Mouse (Mus musculus) hindbrain, postnatal 0 days (tissue): Measurements from ENCODE around the gene Dab1. TPM values are rescaled to one million over a fixed set of nuclear protein-coding genes. Genes with fewer than 3 reads are reported as not detected.

Experiments used
- ATAC-seq: fragments of 200-750 bp; cut with Nextera tagmentation; 2 replicates; pipeline ENCODE4 v1.8.0; 2017; ENCODE audit warnings: mild to moderate bottlenecking, moderate TSS enrichment, moderate library complexity
- DNase-seq: peaks from one replicate; pipeline ENCODE4 v3.0.0-alpha.2; 2015; ENCODE audit warnings: low spot score
- H3K27ac ChIP-seq: fragments of 300-500 bp; sonication (generic); 2 replicates; pipeline ENCODE4 v1.5.1; 2014; ENCODE audit warnings: mild to moderate bottlenecking
- H3K27me3 ChIP-seq: fragments of 300-500 bp; sonication (generic); 2 replicates; pipeline ENCODE4 v1.6.1; 2014; ENCODE audit warnings: low read length, mixed read lengths; ENCODE audit not compliant: insufficient read depth
- H3K36me3 ChIP-seq: fragments of 300-500 bp; sonication (generic); 2 replicates; pipeline ENCODE4 v1.6.1; 2014; ENCODE audit warnings: low read length, mixed read lengths; ENCODE audit not compliant: insufficient read depth
- H3K4me1 ChIP-seq: fragments of 300-500 bp; sonication (generic); 2 replicates; pipeline ENCODE4 v1.6.1; 2014; ENCODE audit warnings: antibody characterized with exemption, low read length, mixed read lengths; ENCODE audit not compliant: insufficient read depth
- H3K4me2 ChIP-seq: fragments of 300-500 bp; sonication (generic); 2 replicates; pipeline ENCODE4 v1.6.1; 2014; ENCODE audit warnings: low read depth, mild to moderate bottlenecking, low read length, moderate library complexity, mixed read lengths
- H3K4me3 ChIP-seq: fragments of 300-500 bp; sonication (generic); 2 replicates; pipeline ENCODE4 v1.5.1; 2014; ENCODE audit warnings: low read length
- H3K9ac ChIP-seq: fragments of 300-500 bp; sonication (generic); replicated peaks from 2 replicates; pipeline ENCODE4 v1.6.1; 2014; ENCODE audit warnings: mild to moderate bottlenecking, low read length, moderate library complexity, mixed read lengths
- H3K9me3 ChIP-seq: fragments of 300-500 bp; sonication (generic); 2 replicates; pipeline ENCODE4 v1.6.1; 2016; ENCODE audit warnings: low read length, mixed read lengths
- CTCF ChIP-seq: IDR thresholded peaks from 2 replicates; pipeline ENCODE4 v1.5.1; 2016; ENCODE audit warnings: antibody characterized with exemption, control low read depth, low read depth
- WGBS: fragments of 180-500 bp; shearing (Covaris S2); extraction: QIAGEN DNeasy Blood & Tissue Kit; methylation state at CpG from one replicate; pipeline ENCODE4 v1.1.7; 2014; 5-methylcytosine and 5-hydroxymethylcytosine counted together
- polyA plus RNA-seq: library from polyadenylated mRNA; unstranded; fragments of >200 nt; fragmentation: Nextera tagmentation; extraction: Ambion mirVana; gene quantifications from 2 replicates; pipeline ENCODE4 v1.2.1, GENCODE M21; 2015
- total RNA-seq: library from RNA; depleted of rRNA; stranded (reverse); fragments of >200 nt; gene quantifications from 2 replicates; pipeline ENCODE4 v1.2.3, GENCODE M21; 2014

The Dab1 gene
- total and polyA plus RNA-seq, 2 experiments from 2014 or later = 38.2 to 76.2 TPM

GRCm38 (mm10) chr4:104366491-104366890 lies 747.3 kb downstream of the Dab1 start:
- no peaks in the 10 kb centered on the region for H3K36me3 ChIP-seq
- peak overlapping the region; percentile 76 for H3K4me3 ChIP-seq
- H3K9me3 ChIP-seq = no peaks in the 10 kb centered on the region
- TF ChIP-seq CTCF = no peak
- 11% methylated on average over 8 of the region's 8 CpGs for WGBS
- no peaks in the 10 kb centered on the region for H3K4me1 ChIP-seq
- ATAC-seq (no peak), DNase-seq (peak; percentile 16)
- H3K9ac ChIP-seq = peak overlapping the region; percentile 76; the same call in 1 of the 2 replicates
- peak overlapping the region; percentile 91 for H3K4me2 ChIP-seq
- 0 out of 2 replicates have a peak, but pooled peaks cover 8% of the 10 kb centered on the region for H3K27me3 ChIP-seq
- H3K27ac ChIP-seq = peak overlapping the region; percentile 87; the same call in 1 of the 2 replicates

- peak; percentile 43 for TF ChIP-seq CTCF
- peak; percentile 91 for DNase-seq
- Histone ChIP-seq H3K4me1 (no peaks in the 10 kb centered on the region), H3K4me3 (peak overlapping the region; percentile 76), H3K9ac (peak overlapping the region; percentile 76), H3K4me2 (peak overlapping the region; percentile 91), H3K27me3 (0 out of 2 replicates have a peak, but pooled peaks cover 8% of the 10 kb centered on the region), H3K27ac (peak overlapping the region; percentile 87), H3K9me3 (no peaks in the 10 kb centered on the region), H3K36me3 (no peaks in the 10 kb centered on the region)
- WGBS = 2% methylated on average over 61 of the region's 94 CpGs
- peak; percentile 86 for ATAC-seq
Observed at GRCm38 (mm10) chr4:104366894-104367740, 748.0 kb downstream of the Dab1 start.

GRCm38 (mm10) chr4:104367741-104368411 lies 748.7 kb downstream of the Dab1 start:
- Histone ChIP-seq H3K27ac (peak overlapping the region; percentile 87), H3K9ac (peak overlapping the region; percentile 76), H3K4me1 (no peaks in the 10 kb centered on the region), H3K4me2 (peak overlapping the region; percentile 91), H3K36me3 (no peaks in the 10 kb centered on the region), H3K27me3 (0 out of 2 replicates have a peak, but pooled peaks cover 8% of the 10 kb centered on the region), H3K4me3 (peak overlapping the region; percentile 76), H3K9me3 (no peaks in the 10 kb centered on the region)
- ATAC-seq (peak; percentile 27; the same call in 1 of the 2 replicates), DNase-seq (peak; percentile 42)
- WGBS = under 1% methylated on average over 38 of the region's 48 CpGs
- TF ChIP-seq CTCF = no peak

- WGBS = under 1% methylated on average over 20 of the region's 20 CpGs
- H3K27me3 ChIP-seq = 0 out of 2 replicates have a peak, but pooled peaks cover 8% of the 10 kb centered on the region
- TF ChIP-seq CTCF = peak; percentile 22
- H3K4me3 ChIP-seq = peak overlapping the region; percentile 76
- peak overlapping the region; percentile 76 for H3K9ac ChIP-seq
- peak overlapping the region; percentile 87 for H3K27ac ChIP-seq
- ATAC-seq = peak; percentile 82
- H3K36me3 ChIP-seq = no peaks in the 10 kb centered on the region
- no peaks in the 10 kb centered on the region for H3K4me1 ChIP-seq
- DNase-seq = peak; percentile 88
- no peaks in the 10 kb centered on the region for H3K9me3 ChIP-seq
- peak overlapping the region; percentile 91 for H3K4me2 ChIP-seq
Observed at GRCm38 (mm10) chr4:104368561-104369021, 749.4 kb downstream of the Dab1 start.

DNA sequence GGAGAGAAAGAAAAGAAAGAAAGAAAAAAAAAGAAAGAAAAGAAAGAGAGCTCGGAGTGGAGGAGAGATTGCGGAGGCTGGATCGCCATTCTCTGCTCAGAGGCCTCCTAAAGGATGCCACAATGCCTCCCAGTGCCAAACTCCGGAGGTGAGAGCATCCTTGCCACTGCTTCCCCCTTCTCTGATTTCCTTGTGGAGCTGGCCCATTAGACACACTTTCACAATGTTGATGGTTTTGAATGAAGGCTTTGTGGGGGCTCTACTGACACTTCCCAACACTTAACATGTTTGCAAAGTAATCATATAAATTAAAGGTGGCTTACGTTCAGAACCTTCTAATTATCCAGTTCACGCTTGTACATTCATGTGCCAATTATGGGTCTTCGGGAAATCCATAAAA lies 749.9 kb downstream of the Dab1 start:
- H3K4me3 ChIP-seq = peak overlapping the region; percentile 76
- DNase-seq (no peak), ATAC-seq (no peak)
- 0 out of 2 replicates have a peak, but pooled peaks cover 8% of the 10 kb centered on the region for H3K27me3 ChIP-seq
- H3K27ac ChIP-seq = 0 out of 2 replicates have a peak overlapping the region, but pooled peaks have one; percentile 51
- peak overlapping the region; percentile 91 for H3K4me2 ChIP-seq
- peak overlapping the region; percentile 76 for H3K9ac ChIP-seq
- 8% methylated on average over 7 of the region's 7 CpGs for WGBS
- H3K4me1 ChIP-seq = no peaks in the 10 kb centered on the region
- no peaks in the 10 kb centered on the region for H3K36me3 ChIP-seq
- no peaks in the 10 kb centered on the region for H3K9me3 ChIP-seq
- no peak for TF ChIP-seq CTCF

DNA sequence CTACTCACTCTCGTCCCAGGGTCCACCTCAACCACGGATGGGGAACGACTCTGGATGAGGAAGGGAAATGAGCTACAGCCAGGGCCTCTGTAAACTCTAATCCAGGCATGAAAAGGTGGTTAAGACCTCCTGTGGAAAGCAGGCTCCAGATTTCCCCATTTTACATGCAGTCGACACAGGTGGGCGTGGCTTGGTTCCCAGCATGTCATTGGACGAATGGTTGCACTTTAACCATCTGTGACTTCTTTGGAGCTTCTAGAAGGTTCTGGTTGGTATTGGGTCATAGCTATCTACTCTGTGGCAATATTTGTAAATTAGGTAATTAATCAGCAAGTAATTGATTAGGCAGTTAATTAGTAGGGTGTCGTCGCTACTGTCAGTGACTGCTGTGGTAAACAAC lies 752.0 kb downstream of the Dab1 start:
- DNase-seq (no peak), ATAC-seq (no peak)
- Histone ChIP-seq H3K9ac (no peak overlapping the region), H3K9me3 (no peaks in the 10 kb centered on the region), H3K36me3 (no peaks in the 10 kb centered on the region), H3K4me2 (no peak overlapping the region), H3K27ac (no peak overlapping the region), H3K4me3 (no peak overlapping the region), H3K27me3 (no peaks in the 10 kb centered on the region), H3K4me1 (no peaks in the 10 kb centered on the region)
- 82% methylated on average over 8 of the region's 8 CpGs for WGBS
- no peak for TF ChIP-seq CTCF
